Mouse (Mus musculus) midbrain, embryonic 15.5 days (tissue): Measurements from ENCODE around the gene Plekhd1. TPM values are rescaled to one million over a fixed set of nuclear protein-coding genes. Genes with fewer than 3 reads are reported as not detected.
A peak's percentile ranks its signal among the peaks of the same experiment; 100 is the strongest.

ENCODE experiments used
- ATAC-seq: fragments of 200-750 bp; cut with Nextera tagmentation; replicated peaks from 2 replicates; pipeline ENCODE4 v1.8.0; 2017; ENCODE audit warnings: moderate TSS enrichment
- H3K27ac ChIP-seq: fragments of 300-500 bp; sonication (generic); 2 replicates; pipeline ENCODE4 v1.5.1; 2015; ENCODE audit warnings: mild to moderate bottlenecking, inconsistent platforms
- H3K27me3 ChIP-seq: fragments of 300-500 bp; sonication (generic); replicated peaks from 2 replicates; pipeline ENCODE4 v1.6.1; 2015; ENCODE audit warnings: inconsistent platforms
- H3K36me3 ChIP-seq: fragments of 300-500 bp; sonication (generic); replicated peaks from 2 replicates; pipeline ENCODE4 v1.6.1; 2015; ENCODE audit warnings: inconsistent platforms
- H3K4me1 ChIP-seq: fragments of 300-500 bp; sonication (generic); 2 replicates; pipeline ENCODE4 v1.6.1; 2015; ENCODE audit warnings: inconsistent platforms
- H3K4me2 ChIP-seq: fragments of 300-500 bp; sonication (generic); 2 replicates; pipeline ENCODE4 v1.6.1; 2015; ENCODE audit warnings: inconsistent platforms, mild to moderate bottlenecking, moderate library complexity
- H3K4me3 ChIP-seq: fragments of 300-500 bp; sonication (generic); 2 replicates; pipeline ENCODE4 v1.5.1; 2015; ENCODE audit warnings: mild to moderate bottlenecking, inconsistent platforms
- H3K9ac ChIP-seq: fragments of 300-500 bp; sonication (generic); 2 replicates; pipeline ENCODE4 v1.6.1; 2015; ENCODE audit warnings: mild to moderate bottlenecking, inconsistent platforms
- H3K9me3 ChIP-seq: fragments of 300-500 bp; sonication (generic); 2 replicates; pipeline ENCODE4 v1.6.1; 2016; ENCODE audit warnings: inconsistent platforms
- WGBS: fragments of 180-500 bp; shearing (Covaris S2); methylation state at CpG from one replicate; pipeline ENCODE4 v1.1.7; 2015; ENCODE audit warnings: mixed read lengths; 5-methylcytosine and 5-hydroxymethylcytosine counted together
- polyA plus RNA-seq: library from polyadenylated mRNA; unstranded; fragments of >200 nt; fragmentation: Nextera tagmentation; extraction: Ambion mirVana; gene quantifications from 2 replicates; pipeline ENCODE4 v1.2.1, GENCODE M21; 2015

The Plekhd1 gene
- 3.3 and 3.8 TPM in 2 replicates for polyA plus RNA-seq

GRCm38 (mm10) chr12:80692269-80692972 is at the start of gene Plekhd1:
TSS of gene Plekhd1 (plus strand) at chr12:80692591.
- peak; percentile 68 for ATAC-seq
- WGBS = 1% methylated on average over 52 of the region's 52 CpGs
- Histone ChIP-seq H3K4me2 (peak within 1 kb of the TSS; percentile 64), H3K36me3 (no peaks in the 10 kb centered on the region), H3K4me1 (peaks cover 19% of the 10 kb centered on the region), H3K4me3 (peak within 1 kb of the TSS; percentile 39), H3K9me3 (no peaks in the 10 kb centered on the region), H3K9ac (peak within 1 kb of the TSS; percentile 11; the same call in 1 of the 2 replicates), H3K27ac (no peak within 1 kb of the TSS), H3K27me3 (peaks cover 42% of the 10 kb centered on the region)

- Histone ChIP-seq H3K9me3 (no peaks in the 10 kb centered on the region), H3K9ac (peak overlapping the region; percentile 90), H3K4me3 (peak overlapping the region; percentile 75), H3K4me1 (peaks cover 47% of the 10 kb centered on the region), H3K27ac (peak overlapping the region; percentile 89), H3K27me3 (no peaks in the 10 kb centered on the region), H3K36me3 (peaks cover 19% of the 10 kb centered on the region), H3K4me2 (peak overlapping the region; percentile 90)
- WGBS = 2% methylated on average over 47 of the region's 48 CpGs
- peak; percentile 79 for ATAC-seq
Observed at GRCm38 (mm10) chr12:80642725-80643692, 49.4 kb upstream of the Plekhd1 start.

GRCm38 (mm10) chr12:80643693-80644505 is 48.5 kb upstream of the Plekhd1 start, which contains the start of the genes Slc39a9 and Erh:
TSS of gene Slc39a9 (plus strand) at chr12:80643883.
TSS of gene Erh (minus strand) at chr12:80644341.
- Histone ChIP-seq H3K4me2 (peak within 1 kb of the TSS; percentile 90), H3K9me3 (no peaks in the 10 kb centered on the region), H3K27me3 (no peaks in the 10 kb centered on the region), H3K4me3 (peak within 1 kb of the TSS; percentile 75), H3K4me1 (peaks cover 52% of the 10 kb centered on the region), H3K9ac (peak within 1 kb of the TSS; percentile 90), H3K27ac (peak within 1 kb of the TSS; percentile 89), H3K36me3 (peaks cover 10% of the 10 kb centered on the region)
- peak; percentile 98 for ATAC-seq
- under 1% methylated on average over 50 of the region's 50 CpGs for WGBS

- H3K4me1 ChIP-seq = peaks cover 52% of the 10 kb centered on the region
- H3K4me3 ChIP-seq = peak overlapping the region; percentile 75
- no peak for ATAC-seq
- WGBS = 9% methylated on average over 18 of the region's 18 CpGs
- H3K9me3 ChIP-seq = no peaks in the 10 kb centered on the region
- no peaks in the 10 kb centered on the region for H3K27me3 ChIP-seq
- peak overlapping the region; percentile 53 for H3K9ac ChIP-seq
- peaks cover 7% of the 10 kb centered on the region for H3K36me3 ChIP-seq
- peak overlapping the region; percentile 89; the same call in 1 of the 2 replicates for H3K27ac ChIP-seq
- peak overlapping the region; percentile 70 for H3K4me2 ChIP-seq
Observed at GRCm38 (mm10) chr12:80644506-80644868, 47.9 kb upstream of the Plekhd1 start.

GRCm38 (mm10) chr12:80646377-80646776 is 46.0 kb upstream of the Plekhd1 start:
- peak overlapping the region; percentile 70 for H3K4me2 ChIP-seq
- H3K4me1 ChIP-seq = peaks cover 54% of the 10 kb centered on the region
- no peak overlapping the region for H3K9ac ChIP-seq
- 94% methylated on average over 3 of the region's 3 CpGs for WGBS
- H3K36me3 ChIP-seq = no peaks in the 10 kb centered on the region
- ATAC-seq = no peak
- H3K27me3 ChIP-seq = no peaks in the 10 kb centered on the region
- H3K27ac ChIP-seq = no peak overlapping the region
- peak overlapping the region; percentile 75; the same call in 1 of the 2 replicates for H3K4me3 ChIP-seq
- no peaks in the 10 kb centered on the region for H3K9me3 ChIP-seq

- Histone ChIP-seq H3K36me3 (no peaks in the 10 kb centered on the region), H3K9me3 (no peaks in the 10 kb centered on the region), H3K4me2 (no peak overlapping the region), H3K9ac (no peak overlapping the region), H3K27ac (no peak overlapping the region), H3K4me3 (no peak overlapping the region), H3K27me3 (no peaks in the 10 kb centered on the region), H3K4me1 (0 out of 2 replicates have a peak, but pooled peaks cover 2% of the 10 kb centered on the region)
- 92% methylated on average over 7 of the region's 7 CpGs for WGBS
- ATAC-seq = no peak
Observed at GRCm38 (mm10) chr12:80653951-80654658, 38.3 kb upstream of the Plekhd1 start.

- Histone ChIP-seq H3K4me1 (0 out of 2 replicates have a peak, but pooled peaks cover 2% of the 10 kb centered on the region), H3K9ac (no peak overlapping the region), H3K27me3 (no peaks in the 10 kb centered on the region), H3K36me3 (no peaks in the 10 kb centered on the region), H3K9me3 (no peaks in the 10 kb centered on the region), H3K4me2 (no peak overlapping the region), H3K27ac (no peak overlapping the region), H3K4me3 (no peak overlapping the region)
- no peak for ATAC-seq
- WGBS = 90% methylated on average over 3 of the region's 3 CpGs
Observed at GRCm38 (mm10) chr12:80654659-80655025, 37.7 kb upstream of the Plekhd1 start.

- H3K4me3 ChIP-seq = no peak overlapping the region
Observed at GRCm38 (mm10) chr12:80658661-80659060, 33.7 kb upstream of the Plekhd1 start.

GRCm38 (mm10) chr12:80662322-80662721 is 30.1 kb upstream of the Plekhd1 start:
- H3K27me3 ChIP-seq = no peaks in the 10 kb centered on the region
- no peak overlapping the region for H3K4me3 ChIP-seq
- H3K27ac ChIP-seq = no peak overlapping the region
- 95% methylated on average over 10 of the region's 10 CpGs for WGBS
- ATAC-seq = no peak
- no peaks in the 10 kb centered on the region for H3K4me1 ChIP-seq
- 0 out of 2 replicates have a peak, but pooled peaks cover 5% of the 10 kb centered on the region for H3K36me3 ChIP-seq
- no peak overlapping the region for H3K9ac ChIP-seq
- no peak overlapping the region for H3K4me2 ChIP-seq
- no peaks in the 10 kb centered on the region for H3K9me3 ChIP-seq

More at GRCm38 (mm10) chr12:80658661-80659060, 33.7 kb upstream of the Plekhd1 start:
- Histone ChIP-seq H3K4me2 (no peak overlapping the region), H3K27me3 (no peaks in the 10 kb centered on the region), H3K9me3 (no peaks in the 10 kb centered on the region), H3K9ac (no peak overlapping the region), H3K27ac (no peak overlapping the region), H3K4me1 (no peaks in the 10 kb centered on the region), H3K36me3 (no peaks in the 10 kb centered on the region)
- ATAC-seq = no peak
- 86% methylated on average over 6 of the region's 6 CpGs for WGBS

- no peak overlapping the region for H3K4me3 ChIP-seq
- H3K4me1 ChIP-seq = no peaks in the 10 kb centered on the region
- H3K27me3 ChIP-seq = no peaks in the 10 kb centered on the region
- no peak overlapping the region for H3K27ac ChIP-seq
- 90% methylated on average over 2 of the region's 2 CpGs for WGBS
- no peak overlapping the region for H3K9ac ChIP-seq
- 0 out of 2 replicates have a peak, but pooled peaks cover 8% of the 10 kb centered on the region for H3K36me3 ChIP-seq
- H3K4me2 ChIP-seq = no peak overlapping the region
- no peak for ATAC-seq
- H3K9me3 ChIP-seq = no peaks in the 10 kb centered on the region
Observed at GRCm38 (mm10) chr12:80663935-80664334, 28.5 kb upstream of the Plekhd1 start.

GRCm38 (mm10) chr12:80668391-80668790 is 24.0 kb upstream of the Plekhd1 start:
- H3K36me3 ChIP-seq = 0 out of 2 replicates have a peak, but pooled peaks cover 10% of the 10 kb centered on the region
- no peaks in the 10 kb centered on the region for H3K9me3 ChIP-seq
- H3K27ac ChIP-seq = no peak overlapping the region
- ATAC-seq = no peak
- no peak overlapping the region for H3K4me2 ChIP-seq
- 87% methylated on average over 2 of the region's 2 CpGs for WGBS
- no peaks in the 10 kb centered on the region for H3K27me3 ChIP-seq
- H3K4me3 ChIP-seq = no peak overlapping the region
- H3K4me1 ChIP-seq = no peaks in the 10 kb centered on the region
- H3K9ac ChIP-seq = no peak overlapping the region
